Mouse (Mus musculus) embryo, embryonic 10.5 days (tissue): ENCODE results near the gene Aspg.
A peak's percentile ranks its signal among the peaks of the same experiment; 100 is the strongest.

ENCODE experiments used
- DNase-seq: peaks from one replicate; pipeline ENCODE4 v3.0.0-alpha.2; 2015; ENCODE audit warnings: low spot score

Aspg gene

DNA sequence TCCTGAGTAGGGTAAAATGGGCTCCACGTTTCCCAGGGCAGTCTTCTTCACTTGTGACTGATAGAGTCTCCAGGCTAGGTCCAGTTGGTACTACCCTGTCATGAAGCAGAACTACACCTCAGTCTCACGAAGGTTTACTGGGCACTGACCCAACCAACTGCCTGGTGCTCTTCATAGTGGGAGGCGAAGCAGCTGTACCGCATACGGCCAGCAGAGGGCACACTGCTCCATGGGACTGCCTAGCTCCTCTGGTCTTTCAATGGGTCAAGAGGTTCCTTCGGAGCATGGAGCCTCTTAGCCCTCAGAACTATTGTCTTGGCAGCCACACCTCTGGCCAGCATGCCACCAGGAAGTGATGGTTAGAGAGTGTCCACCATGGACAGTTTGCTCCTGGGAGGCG lies 7.2 kb downstream of the Aspg start:
- DNase-seq, result peak; percentile 91

DNA sequence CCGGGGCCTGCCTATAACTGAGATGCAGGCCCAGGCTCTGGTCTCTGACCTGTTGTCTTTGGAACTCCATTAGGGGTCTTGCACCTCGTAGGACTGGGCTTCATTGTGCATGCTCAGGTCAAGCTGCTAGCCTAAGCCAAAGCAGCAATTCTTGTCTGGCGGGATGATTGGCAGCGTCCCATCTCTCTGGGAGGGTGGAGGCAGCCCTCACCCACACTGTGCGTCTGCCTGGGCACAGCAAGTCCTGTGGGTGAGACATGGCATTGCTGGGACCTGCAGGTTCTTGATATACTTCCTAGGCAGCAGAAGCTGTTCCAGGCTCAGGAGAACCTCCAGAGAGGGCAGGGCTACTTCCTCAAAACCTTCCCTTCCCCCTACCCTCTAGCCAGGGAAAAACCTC lies 10.5 kb downstream of the Aspg start:
- DNase-seq, result no peak

- DNase-seq, result no peak
Observed at GRCm38 (mm10) chr12:112117649-112118048, 11.2 kb downstream of the Aspg start.

- no peak for DNase-seq
Observed at GRCm38 (mm10) chr12:112121188-112121587, 14.7 kb downstream of the Aspg start.

DNA sequence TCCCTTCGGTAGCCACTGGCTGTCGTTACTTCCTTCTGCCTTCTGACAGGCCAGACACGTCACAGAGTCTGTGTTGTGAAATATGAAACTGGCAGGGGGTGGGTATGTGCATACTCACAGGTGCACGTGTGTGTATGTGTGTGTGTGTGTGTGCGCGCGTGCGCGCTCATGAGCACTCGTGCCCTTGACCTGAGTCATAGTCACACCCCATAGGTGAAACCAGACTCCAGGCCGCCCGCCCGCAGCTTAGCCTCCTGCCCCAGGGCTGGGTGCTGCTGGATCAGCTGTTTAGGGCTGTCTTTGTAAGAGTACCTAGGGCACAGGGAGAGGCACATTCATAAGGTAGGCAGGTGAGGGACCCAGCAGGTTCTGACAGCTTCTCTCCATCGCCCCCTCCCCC lies 19.4 kb downstream of the Aspg start:
- DNase-seq, result no peak

DNA sequence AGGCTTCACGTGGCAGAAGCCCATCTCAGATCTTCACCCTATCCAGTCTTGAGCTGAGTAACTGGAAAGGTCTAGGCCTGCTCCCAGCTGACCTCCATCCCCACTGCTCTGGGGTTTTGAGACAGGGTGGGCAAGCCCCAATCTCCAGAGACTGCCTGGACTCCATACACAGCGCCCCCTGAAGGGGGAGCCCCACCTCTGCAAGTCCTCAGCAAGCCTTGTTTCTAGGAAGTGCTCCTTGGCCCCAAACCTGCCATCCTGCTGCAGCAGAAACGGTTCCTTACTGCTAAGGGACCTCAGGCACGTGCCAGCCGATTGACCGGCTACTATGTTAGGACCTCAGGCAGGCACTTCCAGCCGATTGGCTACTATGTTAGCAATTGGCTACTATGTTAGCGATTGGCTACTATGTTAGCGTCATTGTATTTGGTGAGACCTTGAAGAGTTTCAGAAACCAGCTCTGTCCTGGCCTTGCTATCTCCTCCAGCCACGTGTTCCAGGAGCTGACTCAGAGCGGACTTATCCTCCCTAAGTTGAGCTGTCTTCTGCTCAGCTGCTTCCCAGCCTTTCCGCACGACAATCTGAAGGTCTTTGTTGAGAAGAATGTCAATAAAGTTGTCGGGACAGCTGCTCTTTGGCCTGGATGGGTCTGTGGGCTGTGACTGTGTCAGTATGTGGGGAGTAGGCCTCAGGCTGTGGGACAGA lies 20.6 kb downstream of the Aspg start:
- no peak for DNase-seq

DNA sequence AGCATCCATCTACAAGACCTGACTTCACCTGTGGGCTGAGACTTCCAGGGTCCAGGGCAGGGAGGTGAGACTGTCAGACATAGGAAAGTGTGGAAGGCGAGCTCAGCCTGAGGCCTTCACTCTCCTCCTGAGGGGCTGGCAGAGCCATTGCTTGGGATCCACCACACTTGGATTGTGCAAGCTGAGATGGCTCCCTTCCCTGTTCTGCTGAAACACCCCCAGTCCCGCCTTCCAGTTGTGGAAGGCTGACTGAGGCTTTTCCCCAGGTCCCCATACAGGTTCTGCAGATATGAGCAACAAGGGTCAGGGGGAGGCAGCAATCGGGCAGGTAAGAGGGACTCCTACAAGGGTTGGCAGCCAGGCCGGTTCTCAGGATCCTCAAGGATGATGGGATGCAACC lies 22.0 kb downstream of the Aspg start:
- no peak for DNase-seq

DNA sequence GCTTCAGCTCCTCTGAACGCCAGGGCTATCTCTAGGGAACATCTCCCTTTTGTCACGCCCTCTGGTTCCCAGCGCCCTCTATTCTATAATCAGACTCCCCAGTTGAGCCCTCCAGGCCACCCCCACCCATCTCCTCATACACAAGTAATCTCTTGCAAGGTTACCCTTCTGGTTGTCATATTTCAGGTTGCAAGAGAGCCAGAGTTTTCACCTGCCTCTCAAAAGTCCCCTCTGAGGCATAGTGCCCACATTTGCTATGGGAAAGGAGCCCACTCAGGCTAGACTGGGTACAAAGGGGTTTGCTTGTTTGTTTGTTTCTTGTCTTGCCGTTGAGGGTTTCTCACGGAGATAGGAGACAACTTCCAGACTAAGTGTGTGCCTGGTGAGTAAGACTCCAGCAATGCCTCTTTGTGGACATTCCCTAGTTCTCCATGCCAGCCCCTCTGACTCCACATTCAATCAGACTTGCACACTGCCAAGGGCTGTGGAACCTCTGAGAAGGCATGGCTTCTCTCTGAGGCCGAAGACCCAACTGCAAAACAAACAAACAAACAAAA lies 22.9 kb downstream of the Aspg start:
- no peak for DNase-seq

GRCm38 (mm10) chr12:112130161-112130860 lies 23.8 kb downstream of the Aspg start:
- peak; percentile 65 for DNase-seq

- DNase-seq, result no peak
Observed at GRCm38 (mm10) chr12:112130957-112131356, 24.5 kb downstream of the Aspg start.

DNA sequence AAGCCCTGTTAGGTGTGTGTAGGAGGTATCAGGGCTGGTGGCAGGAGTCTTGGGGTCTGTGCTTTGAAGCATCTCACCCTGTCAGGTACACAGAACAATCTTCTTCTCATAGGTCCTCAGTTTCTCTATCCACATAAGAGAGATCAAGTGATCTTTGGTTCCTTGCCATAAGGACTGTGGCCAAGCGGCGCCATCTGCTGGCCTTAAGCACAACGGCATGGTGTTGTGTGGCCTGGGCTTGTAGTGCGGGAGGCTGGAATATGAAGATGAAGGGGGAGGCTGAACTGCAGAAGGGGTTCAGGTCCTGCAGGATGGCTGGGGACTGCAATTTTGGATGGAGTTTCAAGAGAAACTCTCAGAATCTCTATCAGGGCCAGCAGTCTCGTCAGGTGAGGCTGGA lies 33.8 kb downstream of the Aspg start:
- DNase-seq, result peak; percentile 81

DNA sequence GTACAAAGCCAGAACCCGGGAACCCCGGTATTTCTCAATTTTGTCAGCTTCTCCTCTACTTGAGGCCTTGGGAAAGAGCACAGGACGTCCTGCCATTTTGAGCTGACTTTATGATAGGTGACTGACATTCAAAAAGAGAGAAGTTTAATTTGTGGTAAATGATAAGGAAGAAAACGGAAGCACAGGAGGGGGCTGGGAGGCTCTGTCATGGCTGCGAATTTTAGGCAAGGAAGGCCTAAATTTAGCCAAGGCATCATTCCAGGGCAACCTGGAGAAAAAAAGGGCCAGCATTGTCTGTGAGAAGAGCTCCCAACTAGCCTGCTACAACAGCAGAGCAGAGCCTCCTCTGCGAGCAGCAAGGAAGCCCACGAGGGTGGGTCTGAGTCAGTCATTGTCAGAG lies 34.3 kb downstream of the Aspg start:
- DNase-seq, result no peak

DNA sequence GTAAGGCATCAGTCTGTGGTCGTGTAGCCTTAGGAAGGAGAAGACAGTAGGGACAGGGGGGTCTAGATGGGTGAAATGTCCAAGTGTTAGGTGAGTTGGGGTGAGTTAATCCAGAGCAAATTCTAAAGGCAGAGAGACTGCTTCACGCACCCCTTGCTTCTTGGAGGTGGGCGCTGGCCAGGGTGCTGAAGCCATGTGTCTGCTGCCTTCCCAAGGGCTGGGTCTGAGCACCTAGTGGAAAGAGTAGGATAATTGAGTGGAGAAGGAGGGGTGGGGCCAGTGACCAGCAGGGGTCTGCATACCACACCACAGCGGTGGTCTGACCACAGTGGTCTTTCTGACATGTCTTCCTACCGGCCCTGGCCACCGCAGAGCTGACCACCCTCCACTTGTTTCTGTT lies 34.8 kb downstream of the Aspg start:
- peak; percentile 76 for DNase-seq

- peak; percentile 77 for DNase-seq
Observed at GRCm38 (mm10) chr12:112143116-112143832, 36.8 kb downstream of the Aspg start.

- peak; percentile 37 for DNase-seq
Observed at GRCm38 (mm10) chr12:112143833-112144201, 37.3 kb downstream of the Aspg start.

DNA sequence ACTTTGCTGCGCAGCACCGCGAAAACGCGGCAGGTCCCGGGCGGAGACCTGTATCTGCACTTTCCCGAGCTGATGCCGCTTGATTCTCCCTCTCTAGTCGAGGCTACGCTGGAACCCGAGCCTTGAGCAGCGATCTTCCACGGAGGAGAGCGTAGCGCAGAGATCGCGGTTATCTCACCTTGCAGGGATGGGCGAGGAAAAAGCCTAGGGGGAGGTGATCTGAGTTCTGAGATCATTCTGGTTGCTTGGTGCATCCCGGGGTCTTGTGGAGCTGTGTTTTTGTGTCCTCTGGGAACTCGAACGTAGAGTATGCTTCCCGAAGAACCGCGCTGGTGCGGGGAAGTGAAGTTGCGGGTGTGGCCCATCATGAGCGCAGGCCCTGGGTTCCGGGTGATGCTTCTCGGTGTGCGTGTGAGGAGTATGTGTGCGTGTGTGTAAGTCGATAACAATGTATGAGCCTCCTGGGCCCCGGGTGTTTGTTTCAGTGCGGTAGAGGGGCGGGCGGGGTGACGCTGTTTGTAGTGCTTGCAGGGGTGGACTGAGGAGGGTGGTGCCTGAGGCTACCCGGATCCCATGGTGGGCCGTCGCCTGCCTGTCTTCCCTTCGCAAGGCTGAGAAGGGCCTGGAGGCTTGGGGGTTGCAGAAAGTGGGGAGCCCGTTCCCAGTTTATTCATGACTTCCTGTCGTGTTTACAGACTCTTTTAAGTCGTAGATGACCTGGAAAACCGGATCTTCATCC lies 38.1 kb downstream of the Aspg start:
- DNase-seq, result peak; percentile 34

DNA sequence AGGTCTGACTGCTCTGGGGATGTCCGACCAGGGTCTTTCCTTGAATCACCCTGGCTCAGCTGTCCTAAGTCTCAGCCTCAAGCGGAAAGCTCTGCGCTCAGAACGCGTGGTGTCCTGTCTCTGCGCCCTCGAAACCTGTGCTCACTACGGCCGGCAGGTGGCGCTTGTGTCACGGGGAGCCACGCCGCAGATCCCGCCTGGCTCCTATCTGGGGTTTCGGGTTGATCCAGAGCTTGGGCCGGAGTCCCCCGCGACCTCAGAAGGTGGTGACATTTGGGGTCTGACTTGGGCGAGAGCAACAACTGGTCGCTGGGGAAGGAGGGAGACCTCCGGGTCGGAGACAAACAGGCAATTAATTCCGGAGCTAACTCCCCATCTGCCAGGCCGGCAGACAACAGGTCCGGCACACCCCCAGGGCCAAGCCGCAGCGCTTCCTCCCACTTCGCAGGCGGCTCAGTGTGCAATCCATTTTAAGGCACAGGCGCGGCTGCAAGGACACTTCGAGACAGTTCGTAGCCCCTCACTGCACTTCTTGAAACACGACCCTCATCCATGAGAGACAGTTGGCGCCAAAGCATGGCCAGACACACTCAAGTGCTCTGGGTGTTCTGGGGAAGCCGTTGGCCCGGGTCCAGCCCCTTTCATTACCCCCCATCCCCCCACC lies 38.9 kb downstream of the Aspg start:
- DNase-seq, result peak; percentile 94

GRCm38 (mm10) chr12:112145875-112146651 lies 39.6 kb downstream of the Aspg start, which contains the start of gene Kif26a:
Gene Kif26a (plus strand): TSS chr12:112146208.
- peak; percentile 87 for DNase-seq

- DNase-seq, result peak; percentile 24
Observed at GRCm38 (mm10) chr12:112147365-112147764, 40.9 kb downstream of the Aspg start.

GRCm38 (mm10) chr12:112150011-112150410 lies 43.5 kb downstream of the Aspg start:
- DNase-seq, result no peak
